In genomic region chr7:5038109-5038732, GRCm38 (mm10) we compare ENCODE assay signal across 8 mouse cellular contexts. TPM values are rescaled to one million over a fixed set of nuclear protein-coding genes. Genes with fewer than 3 reads are reported as not detected.
DNase-seq lines count a peak whose midpoint lies in the region; ATAC-seq lines count a peak whose summit lies in the region.

Gene Zfp784, minus strand, starts transcription at chr7:5038446.

- peak within 1 kb of the TSS; percentile 95 for H3K27ac ChIP-seq in intestine, embryonic 14.5 days (ENCODE audit: low read depth)

- intact Hi-C loops in left cerebral cortex, postnatal 14 days (cut with DNase I), result no loop called here

- H3K4me3 ChIP-seq in intestine, embryonic 14.5 days (ENCODE audit: low read depth, low read length), result peak within 1 kb of the TSS; percentile 61

- DNase-seq in adipocyte (ENCODE audit: low spot score), result peak; percentile 88
- peak; percentile 91 for DNase-seq in embryo, embryonic 10 days (ENCODE audit: low spot score)
- DNase-seq in gastrocnemius, postnatal 10 days, result peak; percentile 94
- DNase-seq in intestine, embryonic 14.5 days (ENCODE audit: low spot score), result peak; percentile 96
- DNase-seq in left cerebral cortex, postnatal 14 days (ENCODE audit: low spot score in 2 of 2), result peak; percentile 89 to 91
- peak; percentile 92 for DNase-seq in mesoderm, embryonic 11.5 days (ENCODE audit: low read depth, low spot score)
- peak; percentile 83 to 86 for DNase-seq in right cerebral cortex, postnatal 36 days (ENCODE audit: low spot score in 2 of 2)
- DNase-seq in yolk sac, embryonic 10.5 days (ENCODE audit: low spot score), result peak; percentile 94

- peaks cover 30% of the 10 kb centered on the region for H3K36me3 ChIP-seq in intestine, embryonic 14.5 days (ENCODE audit: control insufficient read depth, insufficient read depth, low read length)

- peak; percentile 97 for ATAC-seq in intestine, embryonic 14.5 days (replicated peaks; ENCODE audit: low FRiP score, low TSS enrichment, low read depth)

- peak within 1 kb of the TSS; percentile 66 for H3K9ac ChIP-seq in intestine, embryonic 14.5 days (ENCODE audit: low read length)

- WGBS in intestine, embryonic 14.5 days, result 1% methylated on average over 48 of the region's 48 CpGs

- 0 out of 2 replicates have a peak, but pooled peaks cover 4% of the 10 kb centered on the region for H3K4me1 ChIP-seq in intestine, embryonic 14.5 days (replicated peaks; ENCODE audit: control insufficient read depth, insufficient read depth, low read length)

- H3K9me3 ChIP-seq in intestine, embryonic 14.5 days (ENCODE audit: control insufficient read depth, low read length), result peaks cover 6% of the 10 kb centered on the region; the same call in 1 of the 2 replicates

- H3K27me3 ChIP-seq in intestine, embryonic 14.5 days (replicated peaks; ENCODE audit: control insufficient read depth, insufficient read depth, low read length), result no peaks in the 10 kb centered on the region

- H3K4me2 ChIP-seq in intestine, embryonic 14.5 days (ENCODE audit: low read length), result peak within 1 kb of the TSS; percentile 60

RNA-seq across cellular contexts. Expression of gene Zfp784, which starts in this region (rescaled TPM):
- total RNA-seq in gastrocnemius, postnatal 10 days (2021), result 1 to 10 TPM; 4.9 to 6.0 TPM
- polyA plus RNA-seq in intestine, embryonic 14.5 days (2014; fragmentation: Nextera tagmentation; extraction: Ambion mirVana), result 4.8 and 6.3 TPM in 2 replicates
- 1 to 10 TPM; 5.4 TPM for total RNA-seq in left cerebral cortex, postnatal 14 days (2021)

Comparison
In these comparisons a context has a peak if more than half of its experiments do, and no peak if none do; other contexts are left out.
1. Peak in every context shown above with its lines: DNase-seq, ATAC-seq, H3K4me3 ChIP-seq and H3K27ac ChIP-seq.